Mouse (Mus musculus): Measurements from ENCODE around the gene Fgd5. TPM values are rescaled to one million over a fixed set of nuclear protein-coding genes. Genes with fewer than 3 reads are reported as not detected.
A peak's percentile ranks its signal among the peaks of the same experiment; 100 is the strongest.

Fgd5 gene
- polyA plus RNA-seq, 1 experiment = 2.9 TPM

GRCm38 (mm10) chr6:91965060-91965459 is 13.6 kb upstream of the Fgd5 start:
- H3K4me3 ChIP-seq (ENCODE audit: low read depth, low read length) = no peak overlapping the region
- 86% methylated on average over 8 of the region's 8 CpGs for WGBS
- H3K36me3 ChIP-seq (ENCODE audit: control insufficient read depth, insufficient read depth, low read length) = no peaks in the 10 kb centered on the region
- no peaks in the 10 kb centered on the region for H3K4me1 ChIP-seq (ENCODE audit: control insufficient read depth, insufficient read depth, insufficient read length, low read length)
- 0 out of 2 replicates have a peak, but pooled peaks cover 2% of the 10 kb centered on the region for H3K27me3 ChIP-seq (ENCODE audit: control insufficient read depth, insufficient read depth, low read length)
- no peak for TF ChIP-seq POLR2A (IDR thresholded peaks at IDR 0.05; ENCODE audit: low read depth, low read length)
- no peak for TF ChIP-seq CTCF (IDR thresholded peaks at IDR 0.05; ENCODE audit: extremely low read depth, insufficient read length, insufficient replicate concordance, low read depth, low read length)
- H3K27ac ChIP-seq (ENCODE audit: insufficient read depth, low read depth, low read length) = no peak overlapping the region

GRCm38 (mm10) chr6:91966006-91966405 is 12.7 kb upstream of the Fgd5 start:
- WGBS = 56% methylated on average over 6 of the region's 6 CpGs
- Histone ChIP-seq H3K36me3 (ENCODE audit: control insufficient read depth, insufficient read depth, low read length) (no peaks in the 10 kb centered on the region), H3K27me3 (ENCODE audit: control insufficient read depth, insufficient read depth, low read length) (0 out of 2 replicates have a peak, but pooled peaks cover 2% of the 10 kb centered on the region), H3K4me1 (ENCODE audit: control insufficient read depth, insufficient read depth, insufficient read length, low read length) (no peaks in the 10 kb centered on the region), H3K27ac (ENCODE audit: insufficient read depth, low read depth, low read length) (no peak overlapping the region), H3K4me3 (ENCODE audit: low read depth, low read length) (no peak overlapping the region)
- TF ChIP-seq POLR2A (IDR thresholded peaks at IDR 0.05; ENCODE audit: low read depth, low read length) (no peak), CTCF (IDR thresholded peaks at IDR 0.05; ENCODE audit: extremely low read depth, insufficient read length, insufficient replicate concordance, low read depth, low read length) (no peak)

- no peak for TF ChIP-seq CTCF (IDR thresholded peaks at IDR 0.05; ENCODE audit: extremely low read depth, insufficient read length, insufficient replicate concordance, low read depth, low read length)
- TF ChIP-seq POLR2A (IDR thresholded peaks at IDR 0.05; ENCODE audit: low read depth, low read length) = no peak
- Histone ChIP-seq H3K27ac (ENCODE audit: insufficient read depth, low read depth, low read length) (no peak overlapping the region), H3K27me3 (ENCODE audit: control insufficient read depth, insufficient read depth, low read length) (no peaks in the 10 kb centered on the region), H3K4me3 (ENCODE audit: low read depth, low read length) (no peak overlapping the region), H3K4me1 (ENCODE audit: control insufficient read depth, insufficient read depth, insufficient read length, low read length) (no peaks in the 10 kb centered on the region), H3K36me3 (ENCODE audit: control insufficient read depth, insufficient read depth, low read length) (no peaks in the 10 kb centered on the region)
- 38% methylated on average over 9 of the region's 9 CpGs for WGBS
Observed at GRCm38 (mm10) chr6:91972201-91972646, 6.5 kb upstream of the Fgd5 start.

GRCm38 (mm10) chr6:91973972-91974371 is 4.7 kb upstream of the Fgd5 start:
- TF ChIP-seq CTCF (IDR thresholded peaks at IDR 0.05; ENCODE audit: extremely low read depth, insufficient read length, insufficient replicate concordance, low read depth, low read length) (no peak), POLR2A (IDR thresholded peaks at IDR 0.05; ENCODE audit: low read depth, low read length) (no peak)
- WGBS = 67% methylated on average over 6 of the region's 6 CpGs
- no peak overlapping the region for H3K27ac ChIP-seq (ENCODE audit: insufficient read depth, low read depth, low read length)

GRCm38 (mm10) chr6:91979301-91979996 is 771 bp downstream of the Fgd5 start:
- peak overlapping the region; percentile 50 for H3K4me3 ChIP-seq (ENCODE audit: low read depth, low read length)
- peaks cover 28% of the 10 kb centered on the region for H3K27me3 ChIP-seq (ENCODE audit: control insufficient read depth, insufficient read depth, low read length)
- H3K36me3 ChIP-seq (ENCODE audit: control insufficient read depth, insufficient read depth, low read length) = no peaks in the 10 kb centered on the region
- no peaks in the 10 kb centered on the region for H3K4me1 ChIP-seq (ENCODE audit: control insufficient read depth, insufficient read depth, insufficient read length, low read length)
- 11% methylated on average over 23 of the region's 23 CpGs for WGBS
- H3K27ac ChIP-seq (ENCODE audit: insufficient read depth, low read depth, low read length) = 0 out of 2 replicates have a peak overlapping the region, but pooled peaks have one; percentile 26
- TF ChIP-seq POLR2A (IDR thresholded peaks at IDR 0.05; ENCODE audit: low read depth, low read length) (no peak), CTCF (IDR thresholded peaks at IDR 0.05; ENCODE audit: extremely low read depth, insufficient read length, insufficient replicate concordance, low read depth, low read length) (no peak)

More at GRCm38 (mm10) chr6:91973972-91974371, 4.7 kb upstream of the Fgd5 start:
- Histone ChIP-seq H3K36me3 (ENCODE audit: control insufficient read depth, insufficient read depth, low read length) (no peaks in the 10 kb centered on the region), H3K27me3 (ENCODE audit: control insufficient read depth, insufficient read depth, low read length) (peaks cover 15% of the 10 kb centered on the region), H3K4me3 (ENCODE audit: low read depth, low read length) (no peak overlapping the region), H3K4me1 (ENCODE audit: control insufficient read depth, insufficient read depth, insufficient read length, low read length) (no peaks in the 10 kb centered on the region)

- no peak for TF ChIP-seq CTCF (IDR thresholded peaks at IDR 0.05; ENCODE audit: extremely low read depth, insufficient read length, insufficient replicate concordance, low read depth, low read length)
- TF ChIP-seq POLR2A (IDR thresholded peaks at IDR 0.05; ENCODE audit: low read depth, low read length) = no peak
- H3K27me3 ChIP-seq (ENCODE audit: control insufficient read depth, insufficient read depth, low read length) = peaks cover 28% of the 10 kb centered on the region
- H3K27ac ChIP-seq (ENCODE audit: insufficient read depth, low read depth, low read length) = 0 out of 2 replicates have a peak overlapping the region, but pooled peaks have one; percentile 2
- 56% methylated on average over 3 of the region's 3 CpGs for WGBS
- no peaks in the 10 kb centered on the region for H3K36me3 ChIP-seq (ENCODE audit: control insufficient read depth, insufficient read depth, low read length)
- H3K4me1 ChIP-seq (ENCODE audit: control insufficient read depth, insufficient read depth, insufficient read length, low read length) = no peaks in the 10 kb centered on the region
- H3K4me3 ChIP-seq (ENCODE audit: low read depth, low read length) = peak overlapping the region; percentile 50
Observed at GRCm38 (mm10) chr6:91980011-91980410, 1.3 kb downstream of the Fgd5 start.

- no peak for TF ChIP-seq CTCF (IDR thresholded peaks at IDR 0.05; ENCODE audit: extremely low read depth, insufficient read length, insufficient replicate concordance, low read depth, low read length)
- peaks cover 8% of the 10 kb centered on the region; the same call in 1 of the 2 replicates for H3K4me1 ChIP-seq (ENCODE audit: control insufficient read depth, insufficient read depth, insufficient read length, low read length)
- WGBS = 69% methylated on average over 8 of the region's 8 CpGs
- no peak overlapping the region for H3K4me3 ChIP-seq (ENCODE audit: low read depth, low read length)
- H3K27ac ChIP-seq (ENCODE audit: insufficient read depth, low read depth, low read length) = no peak overlapping the region
- no peaks in the 10 kb centered on the region for H3K36me3 ChIP-seq (ENCODE audit: control insufficient read depth, insufficient read depth, low read length)
- H3K27me3 ChIP-seq (ENCODE audit: control insufficient read depth, insufficient read depth, low read length) = no peaks in the 10 kb centered on the region
Observed at GRCm38 (mm10) chr6:91990101-91990500, 11.4 kb downstream of the Fgd5 start.
